Mouse (Mus musculus) layer of hippocampus, adult 11-12 months (tissue): Measurements from ENCODE around the gene Cyp2s1.
"Not testable (repeated sequence)": the region's sequence is repeated elsewhere in the genome, so short reads cannot be mapped to it uniquely, and the experiment has no call there.

ENCODE experiments used
- DNase-seq: peaks from one replicate; pipeline ENCODE4 v3.0.0; 2022; ENCODE audit warnings: low spot score

Cyp2s1 gene

GRCm38 (mm10) chr7:25811716-25812115 lies 5.0 kb downstream of the Cyp2s1 start:
- no peak for DNase-seq

GRCm38 (mm10) chr7:25805631-25806343 lies 10.9 kb downstream of the Cyp2s1 start:
- peak; percentile 90 for DNase-seq

- no peak for DNase-seq
Measured at GRCm38 (mm10) chr7:25804792-25805191, 11.9 kb downstream of the Cyp2s1 start.

GRCm38 (mm10) chr7:25803460-25803859 lies 13.3 kb downstream of the Cyp2s1 start:
- no peak for DNase-seq

GRCm38 (mm10) chr7:25802241-25803125 lies 14.2 kb downstream of the Cyp2s1 start:
- no peak for DNase-seq

- no peak for DNase-seq
Measured at GRCm38 (mm10) chr7:25801031-25801430, 15.7 kb downstream of the Cyp2s1 start.

- DNase-seq: no peak
Measured at GRCm38 (mm10) chr7:25799369-25799768, 17.3 kb downstream of the Cyp2s1 start.

- DNase-seq: no peak
Measured at GRCm38 (mm10) chr7:25798540-25798939, 18.2 kb downstream of the Cyp2s1 start.

- DNase-seq: no peak
Measured at GRCm38 (mm10) chr7:25794775-25795174, 21.9 kb downstream of the Cyp2s1 start.

GRCm38 (mm10) chr7:25793679-25794078 lies 23.0 kb downstream of the Cyp2s1 start:
- no peak for DNase-seq

- not testable (repeated sequence) for DNase-seq
Measured at GRCm38 (mm10) chr7:25792966-25793365, 23.7 kb downstream of the Cyp2s1 start.

GRCm38 (mm10) chr7:25790615-25791014 lies 26.1 kb downstream of the Cyp2s1 start:
- no peak for DNase-seq

- no peak for DNase-seq
Measured at GRCm38 (mm10) chr7:25789129-25789440, 27.6 kb downstream of the Cyp2s1 start.

- DNase-seq: peak; percentile 52
Measured at GRCm38 (mm10) chr7:25788220-25789128, 28.2 kb downstream of the Cyp2s1 start, which contains the start of gene Axl. Gene Axl (minus strand): TSS chr7:25788705.

GRCm38 (mm10) chr7:25787456-25788219 lies 29.1 kb downstream of the Cyp2s1 start:
- no peak for DNase-seq

- no peak for DNase-seq
Measured at GRCm38 (mm10) chr7:25786974-25787373, 29.7 kb downstream of the Cyp2s1 start.

GRCm38 (mm10) chr7:25785752-25786151 lies 31.0 kb downstream of the Cyp2s1 start:
- no peak for DNase-seq

- no peak for DNase-seq
Measured at GRCm38 (mm10) chr7:25784808-25785207, 31.9 kb downstream of the Cyp2s1 start.

GRCm38 (mm10) chr7:25783746-25784145 lies 33.0 kb downstream of the Cyp2s1 start:
- DNase-seq: no peak

GRCm38 (mm10) chr7:25782744-25783143 lies 34.0 kb downstream of the Cyp2s1 start:
- DNase-seq: no peak

- no peak for DNase-seq
Measured at GRCm38 (mm10) chr7:25781937-25782610, 34.6 kb downstream of the Cyp2s1 start.
